Mouse (Mus musculus): ENCODE data around the gene Gpr183.

DNA sequence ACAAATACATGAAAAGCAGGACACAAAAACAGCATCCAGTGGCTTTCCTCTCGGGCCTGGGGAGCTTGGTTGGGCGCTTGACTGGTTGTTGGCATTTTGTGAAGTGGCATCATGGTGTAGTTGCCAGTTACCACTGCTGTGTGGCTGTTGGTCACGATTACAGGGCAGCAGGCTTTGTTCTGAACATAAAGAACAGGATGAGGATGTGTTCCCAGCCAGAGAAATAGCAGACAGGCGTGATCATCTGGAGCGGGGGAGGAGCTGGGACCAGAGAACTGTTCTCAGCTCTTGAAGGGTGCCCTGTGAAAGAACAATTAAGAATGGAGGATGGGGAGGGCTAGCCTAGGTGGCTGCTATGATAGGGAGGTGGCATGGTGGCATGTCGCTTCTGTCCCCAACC is 38.1 kb downstream of the Gpr183 start:
- no peak for TF ChIP-seq POLR2A (IDR thresholded peaks at IDR 0.05; ENCODE audit: insufficient read depth, low read length)
- TF ChIP-seq CTCF (IDR thresholded peaks at IDR 0.05; ENCODE audit: low read depth, low read length): no peak
